Mouse (Mus musculus) MEL (cell line): ENCODE results near the gene Olfr552.
"Not testable (repeated sequence)": the region's sequence is repeated elsewhere in the genome, so short reads cannot be mapped to it uniquely, and the experiment has no call there.

Source experiments
- CTCF ChIP-seq, 3 experiments: IDR thresholded peaks in 2 of 3; conservative IDR thresholded peaks in 1 of 3; 2 replicates each; pipeline ENCODE4 v1.5.1; 2011 to 2012; ENCODE audit warnings: low read length in 3 of 3, low read depth in 2 of 3, mild to moderate bottlenecking in 2 of 3, improper control_type of control experiment in 1 of 3, inconsistent platforms in 1 of 3, mixed read lengths in 1 of 3, moderate library complexity in 1 of 3; ENCODE audit not compliant: control insufficient read depth in 1 of 3, insufficient read depth in 1 of 3, poor library complexity in 1 of 3, severe bottlenecking in 1 of 3
- POLR2A ChIP-seq, 2 experiments: IDR thresholded peaks; 2 replicates each; pipeline ENCODE4 v1.6.1; 2011 to 2012; ENCODE audit warnings: low read length in 2 of 2, mild to moderate bottlenecking in 2 of 2, control low read depth in 1 of 2, improper control_type of control experiment in 1 of 2, low read depth in 1 of 2, moderate library complexity in 1 of 2; ENCODE audit not compliant: control insufficient read depth in 1 of 2, insufficient read depth in 1 of 2, poor library complexity in 1 of 2
- TBP ChIP-seq: IDR thresholded peaks from 2 replicates; pipeline ENCODE4 v1.8.0; 2011; ENCODE audit warnings: low read depth, low read length, improper control_type of control experiment
- ZMIZ1 ChIP-seq: IDR thresholded peaks from 2 replicates; pipeline ENCODE4 v1.6.1; 2012; ENCODE audit warnings: low read depth, mild to moderate bottlenecking, inconsistent platforms, low read length, improper control_type of control experiment, moderate library complexity

GRCm38 (mm10) chr7:102620368-102620767 lies 22.8 kb downstream of the Olfr552 start:
- not testable (repeated sequence) for TF ChIP-seq CTCF (IDR thresholded peaks at IDR 0.05 in 2 of 3, conservative IDR thresholded peaks at IDR 0.05 in 1 of 3; ENCODE audit: control insufficient read depth in 1 of 3, insufficient read depth in 1 of 3, low read depth in 2 of 3, low read length in 3 of 3, poor library complexity in 1 of 3, severe bottlenecking in 1 of 3); ZMIZ1; POLR2A (IDR thresholded peaks at IDR 0.05; ENCODE audit: control insufficient read depth in 1 of 2, insufficient read depth in 1 of 2, low read depth in 1 of 2, low read length in 2 of 2, poor library complexity in 1 of 2); TBP
